Comparison of ENCODE assay signal across 8 mouse cellular contexts in genomic region chr2:129800271-129800903, GRCm38 (mm10). TPM values are rescaled to one million over a fixed set of nuclear protein-coding genes. Genes with fewer than 3 reads are reported as not detected.
DNase-seq lines count a peak whose midpoint lies in the region; ATAC-seq and TF ChIP-seq lines count a peak whose summit lies in the region.

TSS of gene Stk35 (plus strand) at chr2:129800517.

- H3K9me3 ChIP-seq in MEL (replicated peaks; ENCODE audit: insufficient read depth, low read length): no peaks in the 10 kb centered on the region
- H3K9me3 ChIP-seq in hindbrain, embryonic 10.5 days: no peaks in the 10 kb centered on the region
- H3K9me3 ChIP-seq in lung, postnatal 0 days (ENCODE audit: low read length): no peaks in the 10 kb centered on the region

- H3K27ac ChIP-seq in MEL (ENCODE audit: control insufficient read depth, low read depth, low read length): peak within 1 kb of the TSS; percentile 75
- H3K27ac ChIP-seq in cerebellum, adult 2 months (ENCODE audit: insufficient read depth, low read length): peak within 1 kb of the TSS; percentile 94
- H3K27ac ChIP-seq in hindbrain, embryonic 10.5 days: peak within 1 kb of the TSS; percentile 98
- H3K27ac ChIP-seq in lung, postnatal 0 days (ENCODE audit: low read length): peak within 1 kb of the TSS; percentile 98

- H3K9ac ChIP-seq in MEL (ENCODE audit: control insufficient read depth, low read depth, low read length, poor library complexity, severe bottlenecking): peak within 1 kb of the TSS; percentile 91
- H3K9ac ChIP-seq in lung, postnatal 0 days (replicated peaks; ENCODE audit: low read depth): peak within 1 kb of the TSS; percentile 91

- peak within 1 kb of the TSS; percentile 72 to 96 for H3K4me3 ChIP-seq in MEL (ENCODE audit: control insufficient read depth in 1 of 2, insufficient read depth in 1 of 2, low read depth in 2 of 2, low read length in 2 of 2)
- H3K4me3 ChIP-seq in cerebellum, adult 2 months (replicated peaks; ENCODE audit: insufficient read depth, low read depth, low read length): peak within 1 kb of the TSS; percentile 99
- peak within 1 kb of the TSS; percentile 96 for H3K4me3 ChIP-seq in hindbrain, embryonic 10.5 days
- peak within 1 kb of the TSS; percentile 95 for H3K4me3 ChIP-seq in lung, postnatal 0 days (ENCODE audit: low read depth, low read length)

- peak within 1 kb of the TSS; percentile 85 for H3K4me2 ChIP-seq in lung, postnatal 0 days (replicated peaks; ENCODE audit: low read depth, low read length)

- TF ChIP-seq EP300 in MEL (IDR thresholded peaks at IDR 0.05; ENCODE audit: low read depth in 1 of 2, low read length in 2 of 2): no peak
- no peak for TF ChIP-seq EP300 in lung, postnatal 0 days (IDR thresholded peaks at IDR 0.05)

- WGBS in cerebellum, adult 2 months: 1% methylated on average over 63 of the region's 63 CpGs
- under 1% methylated on average over 63 of the region's 63 CpGs for WGBS in hindbrain, embryonic 10.5 days
- under 1% methylated on average over 51 of the region's 63 CpGs for WGBS in lung, postnatal 0 days

- H3K4me1 ChIP-seq in MEL (ENCODE audit: control insufficient read depth in 1 of 2, insufficient read depth in 2 of 2, low read length in 2 of 2): peaks cover 0 to 14% of the 10 kb centered on the region in 2 experiments; a peak in 3 of 4 replicates
- H3K4me1 ChIP-seq in cerebellum, adult 2 months (ENCODE audit: control insufficient read depth, insufficient read depth, low read length): peaks cover 3% of the 10 kb centered on the region
- peaks cover 34% of the 10 kb centered on the region for H3K4me1 ChIP-seq in hindbrain, embryonic 10.5 days (replicated peaks)
- peaks cover 22% of the 10 kb centered on the region; the same call in 1 of the 2 replicates for H3K4me1 ChIP-seq in lung, postnatal 0 days (ENCODE audit: insufficient read depth, low read depth, low read length)

- peaks cover 27% of the 10 kb centered on the region for H3K79me2 ChIP-seq in MEL (ENCODE audit: control insufficient read depth, insufficient read depth, low read length, poor library complexity)

- TF ChIP-seq POLR2A in MEL (IDR thresholded peaks at IDR 0.05; ENCODE audit: control insufficient read depth in 1 of 2, insufficient read depth in 1 of 2, low read depth in 1 of 2, low read length in 2 of 2, poor library complexity in 1 of 2): peak; percentile 39 to 73; a peak in 3 of 4 replicates
- peak; percentile 34; the same call in 1 of the 2 replicates for TF ChIP-seq POLR2A in cerebellum, adult 2 months (IDR thresholded peaks at IDR 0.05; ENCODE audit: borderline replicate concordance, insufficient read depth, low read length)

- ATAC-seq in frontal cortex, adult (ENCODE audit: low TSS enrichment): peak; percentile 86
- ATAC-seq in lung, postnatal 0 days: peak; percentile 91

- peak; percentile 92 for DNase-seq in MEL (ENCODE audit: low read depth, low spot score)
- peak; percentile 92 to 94 for DNase-seq in cerebellum, adult 2 months
- DNase-seq in hindbrain, embryonic 10.5 days (ENCODE audit: low spot score): peak; percentile 92
- peak; percentile 88 for DNase-seq in layer of hippocampus, adult 9-11 months
- peak; percentile 94 for DNase-seq in lung, postnatal 0 days (ENCODE audit: low spot score)
- DNase-seq in ovary, postnatal 14 days (ENCODE audit: low spot score): peak; percentile 76
- DNase-seq in thymus, postnatal 14 days: peak; percentile 76

- TF ChIP-seq RAD21 in MEL (IDR thresholded peaks at IDR 0.05; ENCODE audit: low read depth, low read length): no peak

- no peak for TF ChIP-seq CTCF in MEL (IDR thresholded peaks at IDR 0.05 in 2 of 3, conservative IDR thresholded peaks at IDR 0.05 in 1 of 3; ENCODE audit: control insufficient read depth in 1 of 3, insufficient read depth in 1 of 3, low read depth in 2 of 3, low read length in 3 of 3, poor library complexity in 1 of 3, severe bottlenecking in 1 of 3)
- no peak for TF ChIP-seq CTCF in cerebellum, adult 2 months (IDR thresholded peaks at IDR 0.05; ENCODE audit: borderline replicate concordance, insufficient read depth, low read depth, low read length)
- TF ChIP-seq CTCF in lung, postnatal 0 days (IDR thresholded peaks at IDR 0.05): peak; percentile 49

- H3K36me3 ChIP-seq in MEL (ENCODE audit: control insufficient read depth in 1 of 2, insufficient read depth in 2 of 2, low read length in 2 of 2): peaks cover 0 to 18% of the 10 kb centered on the region in 2 experiments; a peak in 2 of 4 replicates
- peaks cover 36% of the 10 kb centered on the region for H3K36me3 ChIP-seq in hindbrain, embryonic 10.5 days
- H3K36me3 ChIP-seq in lung, postnatal 0 days (ENCODE audit: insufficient read depth, low read length): peaks cover 3% of the 10 kb centered on the region; the same call in 1 of the 2 replicates

- no peaks in the 10 kb centered on the region for H3K27me3 ChIP-seq in MEL (ENCODE audit: control insufficient read depth in 1 of 2, insufficient read depth in 2 of 2, low read length in 2 of 2)
- H3K27me3 ChIP-seq in cerebellum, adult 2 months (ENCODE audit: control insufficient read depth, insufficient read depth, low read length): no peaks in the 10 kb centered on the region
- no peaks in the 10 kb centered on the region for H3K27me3 ChIP-seq in hindbrain, embryonic 10.5 days (ENCODE audit: insufficient read depth, poor library complexity, severe bottlenecking)
- no peaks in the 10 kb centered on the region for H3K27me3 ChIP-seq in lung, postnatal 0 days (replicated peaks; ENCODE audit: insufficient read depth, low read length)

TF ChIP-seq in MEL, 35 proteins besides CTCF, POLR2A, EP300 and RAD21:
- TF ChIP-seq MEF2A (IDR thresholded peaks at IDR 0.05; ENCODE audit: extremely low read depth, insufficient replicate concordance, low read depth, low read length, poor library complexity, severe bottlenecking) (no peak), SIN3A (IDR thresholded peaks at IDR 0.05; ENCODE audit: low read length) (peak; percentile 64), HCFC1 (IDR thresholded peaks at IDR 0.05; ENCODE audit: low read depth, low read length) (peak; percentile 66), KAT2A (conservative IDR thresholded peaks at IDR 0.05; ENCODE audit: low read depth, low read length) (no peak; the same call in 1 of the 2 replicates), NELFE (IDR thresholded peaks at IDR 0.05; ENCODE audit: low read depth, low read length) (peak; percentile 68), GABPA (IDR thresholded peaks at IDR 0.05; ENCODE audit: low read depth, low read length) (no peak), POLR2AphosphoS2 (IDR thresholded peaks at IDR 0.05; ENCODE audit: low read length) (peak; percentile 56; the same call in 1 of the 2 replicates), E2F4 (IDR thresholded peaks at IDR 0.05; ENCODE audit: borderline replicate concordance, low read depth, low read length) (peak; percentile 88; the same call in 1 of the 2 replicates), NRF1 (IDR thresholded peaks at IDR 0.05; ENCODE audit: insufficient read depth, low read depth, low read length, poor library complexity, severe bottlenecking) (no peak), CHD1 (IDR thresholded peaks at IDR 0.05; ENCODE audit: low read depth, low read length) (no peak; the same call in 1 of the 2 replicates), CHD2 (IDR thresholded peaks at IDR 0.05; ENCODE audit: low read length) (peak; percentile 38), MXI1 (IDR thresholded peaks at IDR 0.05; ENCODE audit: low read depth, low read length) (peak; percentile 35; the same call in 1 of the 2 replicates), MAFK (IDR thresholded peaks at IDR 0.05; ENCODE audit: borderline replicate concordance, low read depth, low read length) (no peak), TCF12 (IDR thresholded peaks at IDR 0.05; ENCODE audit: low read depth, low read length) (0 out of 2 replicates have a peak, but pooled peaks have one; percentile 40), ELF1 (IDR thresholded peaks at IDR 0.05; ENCODE audit: low read depth, low read length) (no peak), MAX (IDR thresholded peaks at IDR 0.05; ENCODE audit: low read length) (peak; percentile 76), TBP (IDR thresholded peaks at IDR 0.05; ENCODE audit: low read depth, low read length) (peak; percentile 43), ZMIZ1 (IDR thresholded peaks at IDR 0.05; ENCODE audit: low read depth, low read length) (peak; percentile 60)

RNA-seq across cellular contexts. Expression of gene Stk35, which starts in this region (rescaled TPM):
- 7.6 and 8.7 TPM in 2 replicates for total RNA-seq in MEL (2012; rRNA removed)
- 10 to 100 TPM; 26.6 to 28.6 TPM for polyA plus RNA-seq in MEL (2012; ENCODE audit: insufficient read depth in 1 of 2, insufficient read length in 2 of 2, low read depth in 1 of 2, low replicate concordance in 2 of 2, missing spikeins in 1 of 2)
- polyA plus RNA-seq in cerebellum, adult 2 months (2012; rRNA removed): 29.0 and 29.5 TPM in 2 replicates
- polyA plus RNA-seq in hindbrain, embryonic 10.5 days (2016; fragmentation: Nextera tagmentation; extraction: Ambion mirVana): 9.3 and 12.4 TPM in 2 replicates
- polyA plus RNA-seq in lung, postnatal 0 days (2015; fragmentation: Nextera tagmentation; extraction: Ambion mirVana): 5.4 and 5.8 TPM in 2 replicates

Comparison
In these comparisons a context has a peak if more than half of its experiments do, and no peak if none do; other contexts are left out.
1. Peak in every context shown above with its lines: DNase-seq, ATAC-seq, H3K4me3 ChIP-seq and H3K27ac ChIP-seq.